Mouse (Mus musculus) limb, embryonic 12.5 days (tissue): ENCODE data around the gene Tbxa2r. TPM values are rescaled to one million over a fixed set of nuclear protein-coding genes. Genes with fewer than 3 reads are reported as not detected.

Experiments
- ATAC-seq: fragments of 200-750 bp; cut with Nextera tagmentation; 2 replicates; pipeline ENCODE4 v1.8.0; 2017; ENCODE audit warnings: low read depth, moderate TSS enrichment; ENCODE audit not compliant: insufficient number of reproducible peaks, insufficient read depth, low FRiP score, low TSS enrichment
- H3K27ac ChIP-seq: fragments of 300-500 bp; sonication (generic); 2 replicates; pipeline ENCODE4 v1.5.1; 2016; ENCODE audit warnings: mild to moderate bottlenecking, moderate library complexity
- H3K27me3 ChIP-seq: fragments of 300-500 bp; sonication (generic); 2 replicates; pipeline ENCODE4 v1.6.1; 2016; ENCODE audit warnings: mild to moderate bottlenecking, moderate library complexity
- H3K36me3 ChIP-seq: fragments of 300-500 bp; sonication (generic); 2 replicates; pipeline ENCODE4 v1.6.1; 2016; ENCODE audit warnings: mild to moderate bottlenecking, moderate library complexity
- H3K4me1 ChIP-seq: fragments of 300-500 bp; sonication (generic); replicated peaks from 2 replicates; pipeline ENCODE4 v1.6.1; 2016
- H3K4me2 ChIP-seq: fragments of 300-500 bp; sonication (generic); 2 replicates; pipeline ENCODE4 v1.6.1; 2016; ENCODE audit warnings: mild to moderate bottlenecking, moderate library complexity
- H3K4me3 ChIP-seq: fragments of 300-500 bp; sonication (generic); replicated peaks from 2 replicates; pipeline ENCODE4 v1.5.1; 2016; ENCODE audit warnings: mild to moderate bottlenecking
- H3K9ac ChIP-seq: fragments of 300-500 bp; sonication (generic); replicated peaks from 2 replicates; pipeline ENCODE4 v1.6.1; 2016; ENCODE audit warnings: mild to moderate bottlenecking, moderate library complexity
- H3K9me3 ChIP-seq: fragments of 300-500 bp; sonication (generic); 2 replicates; pipeline ENCODE4 v1.6.1; 2016; ENCODE audit warnings: mild to moderate bottlenecking, moderate library complexity
- WGBS: fragments of 180-500 bp; shearing (Covaris S2); methylation state at CpG from one replicate; pipeline ENCODE4 v1.1.7; 2016; 5-methylcytosine and 5-hydroxymethylcytosine counted together
- polyA plus RNA-seq: library from polyadenylated mRNA; unstranded; fragments of >200 nt; fragmentation: Nextera tagmentation; extraction: Ambion mirVana; gene quantifications from 2 replicates; pipeline ENCODE4 v1.2.1, GENCODE M21; 2016

Gene Tbxa2r
- polyA plus RNA-seq, 1 experiment from 2014 or later = 2.2 TPM

DNA sequence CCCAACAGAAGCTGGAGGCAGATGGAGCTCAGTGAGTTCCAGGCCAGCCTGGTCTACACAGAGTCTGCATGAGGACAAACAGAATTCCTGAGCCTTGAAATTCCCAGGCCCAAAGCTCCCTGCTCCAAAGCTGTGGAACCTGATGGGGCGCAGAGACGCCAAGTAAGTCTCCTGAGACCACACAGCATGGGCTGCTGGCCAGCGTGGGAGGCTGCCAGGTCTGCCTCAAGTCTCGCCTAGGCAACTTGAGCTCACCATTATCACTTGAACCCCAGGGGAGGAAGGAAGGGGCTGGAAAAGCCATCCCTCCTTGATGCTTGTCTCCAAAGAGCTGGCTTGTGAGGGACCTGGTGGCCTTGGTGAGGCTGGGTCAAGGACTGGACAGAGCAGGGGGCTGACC is 1.5 kb downstream of the Tbxa2r start:
- Histone ChIP-seq H3K4me1 (peaks cover 23% of the 10 kb centered on the region), H3K4me3 (no peak overlapping the region), H3K27ac (peak overlapping the region; percentile 74), H3K27me3 (peaks cover 35% of the 10 kb centered on the region), H3K4me2 (no peak overlapping the region), H3K9ac (peak overlapping the region; percentile 24), H3K9me3 (no peaks in the 10 kb centered on the region), H3K36me3 (peaks cover 24% of the 10 kb centered on the region)
- 65% methylated on average over 4 of the region's 4 CpGs for WGBS
- no peak for ATAC-seq

DNA sequence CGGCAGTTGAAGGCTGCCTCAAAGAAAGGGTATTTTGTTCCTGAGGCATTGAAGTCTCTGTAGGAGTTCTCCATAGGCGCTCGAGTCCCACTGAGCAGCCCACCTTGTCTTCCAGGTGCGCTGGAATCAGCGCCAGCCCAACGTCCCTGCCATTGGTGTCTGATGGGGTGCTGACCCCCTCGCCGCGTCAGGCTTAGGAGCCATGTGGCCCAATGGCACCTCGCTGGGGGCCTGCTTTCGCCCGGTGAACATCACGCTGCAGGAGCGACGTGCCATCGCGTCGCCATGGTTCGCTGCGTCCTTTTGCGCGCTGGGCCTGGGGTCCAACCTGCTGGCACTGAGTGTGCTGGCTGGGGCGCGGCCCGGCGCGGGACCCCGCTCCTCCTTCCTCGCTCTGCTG is 3.7 kb downstream of the Tbxa2r start:
- Histone ChIP-seq H3K9me3 (no peaks in the 10 kb centered on the region), H3K4me2 (peak overlapping the region; percentile 41), H3K27ac (no peak overlapping the region), H3K4me3 (peak overlapping the region; percentile 24), H3K9ac (no peak overlapping the region), H3K27me3 (peaks cover 54% of the 10 kb centered on the region), H3K36me3 (peaks cover 1% of the 10 kb centered on the region), H3K4me1 (peaks cover 37% of the 10 kb centered on the region)
- WGBS = 18% methylated on average over 29 of the region's 29 CpGs
- ATAC-seq = no peak

DNA sequence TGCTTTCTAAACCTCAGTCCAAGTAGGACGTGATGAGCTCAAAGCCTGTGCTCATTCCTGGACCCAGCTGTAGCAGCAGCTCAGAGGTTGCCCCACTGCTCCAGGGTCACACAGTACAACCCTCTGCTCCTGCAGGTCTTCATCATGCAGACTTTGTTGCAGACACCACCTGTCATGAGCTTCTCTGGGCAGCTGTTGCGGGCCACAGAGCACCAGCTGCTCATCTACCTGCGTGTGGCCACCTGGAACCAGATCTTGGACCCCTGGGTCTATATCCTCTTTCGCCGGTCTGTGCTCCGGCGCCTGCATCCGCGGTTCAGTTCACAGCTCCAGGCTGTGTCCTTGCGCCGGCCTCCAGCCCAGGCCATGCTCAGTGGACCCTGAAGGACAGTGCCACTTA is 5.8 kb downstream of the Tbxa2r start:
- H3K9me3 ChIP-seq = no peaks in the 10 kb centered on the region
- no peak overlapping the region for H3K9ac ChIP-seq
- peaks cover 28% of the 10 kb centered on the region for H3K4me1 ChIP-seq
- no peak overlapping the region for H3K4me2 ChIP-seq
- H3K27me3 ChIP-seq = peaks cover 70% of the 10 kb centered on the region
- no peak overlapping the region for H3K27ac ChIP-seq
- H3K36me3 ChIP-seq = no peaks in the 10 kb centered on the region
- WGBS = 65% methylated on average over 11 of the region's 11 CpGs
- no peak for ATAC-seq
- H3K4me3 ChIP-seq = no peak overlapping the region

DNA sequence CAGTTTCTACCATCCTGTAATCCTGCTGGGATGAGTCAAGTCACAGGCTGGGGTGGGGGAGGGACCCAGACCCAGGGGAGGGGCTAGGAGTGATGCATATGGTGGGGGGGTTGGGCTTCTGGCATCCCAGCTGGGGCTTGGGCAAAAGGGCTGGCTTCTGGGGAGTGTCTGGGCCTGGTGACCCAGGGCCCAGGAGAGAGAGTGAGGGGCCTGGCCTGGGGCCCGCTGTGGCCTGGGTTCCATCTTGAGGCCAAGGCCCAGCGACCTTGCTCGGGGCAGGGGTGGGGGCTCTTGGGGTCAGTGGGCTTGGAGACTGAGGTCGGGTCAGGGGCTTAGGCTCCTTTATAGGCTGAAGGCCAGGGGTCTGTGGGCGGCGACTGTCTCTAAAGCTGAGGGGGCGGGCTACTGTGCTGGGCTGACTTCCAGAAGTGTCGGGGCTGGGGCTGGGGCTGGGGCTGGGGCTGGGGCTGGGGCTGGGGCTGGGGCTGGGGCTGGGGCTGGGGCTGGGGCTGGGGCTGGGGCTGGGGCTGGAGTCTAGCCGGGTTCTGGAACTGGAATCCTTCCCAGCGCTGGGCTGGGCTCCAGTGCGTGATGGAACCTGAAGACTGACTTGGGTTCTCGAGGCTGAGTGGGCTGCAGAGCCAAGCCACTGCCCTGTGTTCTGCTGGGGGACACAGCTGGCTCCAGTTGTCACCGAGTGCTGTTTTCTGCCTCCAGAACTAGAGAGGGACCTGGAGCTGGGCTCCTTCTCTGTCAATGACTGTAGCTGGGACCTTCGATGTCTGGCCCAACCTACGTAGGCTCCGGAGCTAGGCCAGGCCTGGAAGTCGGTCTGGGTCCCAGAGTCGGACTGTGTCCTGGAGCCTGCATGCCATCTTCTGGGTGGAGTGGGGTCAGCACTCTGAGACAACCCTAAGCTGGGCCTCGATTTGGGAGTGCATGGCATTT is 7.1 kb downstream of the Tbxa2r start:
- no peak overlapping the region for H3K4me3 ChIP-seq
- no peaks in the 10 kb centered on the region for H3K36me3 ChIP-seq
- peak overlapping the region; percentile 64 for H3K27ac ChIP-seq
- H3K9ac ChIP-seq = peak overlapping the region; percentile 28; the same call in 1 of the 2 replicates
- peak; percentile 33 for ATAC-seq
- H3K27me3 ChIP-seq = peaks cover 74% of the 10 kb centered on the region
- WGBS = 39% methylated on average over 19 of the region's 19 CpGs
- H3K4me2 ChIP-seq = peak overlapping the region; percentile 22
- H3K9me3 ChIP-seq = no peaks in the 10 kb centered on the region
- H3K4me1 ChIP-seq = peaks cover 21% of the 10 kb centered on the region

DNA sequence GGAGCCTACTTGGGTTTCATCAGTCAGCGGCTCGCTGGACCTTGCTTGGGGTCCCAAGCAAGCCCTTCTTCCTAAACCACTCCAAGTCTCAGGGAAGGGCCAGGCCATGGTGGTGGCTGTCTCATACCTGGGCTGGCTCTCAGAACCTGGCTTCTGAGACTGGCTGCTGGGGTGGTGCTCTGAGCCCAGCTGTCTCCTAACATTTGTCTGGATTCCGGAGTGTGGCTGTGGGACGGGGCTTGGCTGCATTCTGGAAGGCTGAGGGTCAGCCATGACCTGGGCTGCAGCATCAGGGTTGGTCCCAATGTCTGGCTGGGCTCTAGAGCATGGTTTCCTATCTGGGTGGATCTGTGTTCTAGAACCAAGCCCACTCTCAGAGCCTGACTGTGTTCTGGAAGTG is 8.0 kb downstream of the Tbxa2r start:
- Histone ChIP-seq H3K9ac (no peak overlapping the region), H3K4me3 (no peak overlapping the region), H3K36me3 (no peaks in the 10 kb centered on the region), H3K9me3 (no peaks in the 10 kb centered on the region), H3K27ac (no peak overlapping the region), H3K4me1 (peaks cover 21% of the 10 kb centered on the region), H3K4me2 (no peak overlapping the region), H3K27me3 (peaks cover 80% of the 10 kb centered on the region)
- 88% methylated on average over 4 of the region's 4 CpGs for WGBS
- no peak for ATAC-seq

DNA sequence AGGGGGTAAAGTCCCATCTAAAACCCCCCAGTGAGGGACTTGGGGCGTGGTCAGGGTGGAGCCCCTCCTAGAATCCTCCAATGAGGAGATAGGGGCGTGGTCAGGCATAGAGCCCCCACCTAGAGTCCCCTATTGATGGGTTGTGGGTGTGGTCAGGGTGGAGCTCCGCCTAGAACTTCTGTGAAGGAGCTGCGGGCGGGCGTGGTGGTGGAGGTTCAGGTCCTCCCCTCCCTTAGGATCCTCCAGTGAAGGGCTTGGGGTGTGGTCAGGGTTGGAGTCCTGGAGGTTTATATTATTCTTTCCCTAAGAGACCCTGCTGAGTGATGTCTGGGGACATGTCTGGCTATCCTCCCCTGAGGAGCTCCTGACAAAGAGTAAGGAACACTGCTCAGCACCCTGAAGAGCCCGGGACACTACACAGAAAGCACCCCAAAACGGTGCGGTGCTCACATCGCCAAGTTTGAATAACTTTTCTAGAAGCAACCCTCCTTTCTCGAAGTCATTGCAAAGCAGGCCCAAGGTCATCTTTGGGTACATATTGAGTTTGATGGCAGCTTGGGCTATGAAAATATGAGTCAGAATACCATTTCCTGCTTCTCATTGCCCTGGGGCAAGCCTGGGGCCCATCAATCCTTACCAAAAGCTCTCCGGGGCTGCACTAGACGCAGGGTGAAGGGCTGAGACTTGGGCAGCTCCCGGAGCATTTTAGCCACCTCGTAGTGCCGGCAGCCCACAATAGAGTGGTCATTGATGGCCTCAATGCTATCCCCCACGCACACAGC is 12.2 kb downstream of the Tbxa2r start:
- Histone ChIP-seq H3K4me3 (no peak overlapping the region), H3K4me2 (no peak overlapping the region), H3K9me3 (no peaks in the 10 kb centered on the region), H3K9ac (no peak overlapping the region), H3K27me3 (peaks cover 88% of the 10 kb centered on the region), H3K4me1 (peaks cover 15% of the 10 kb centered on the region), H3K36me3 (peaks cover 7% of the 10 kb centered on the region), H3K27ac (no peak overlapping the region)
- no peak for ATAC-seq
- WGBS = 39% methylated on average over 17 of the region's 17 CpGs

DNA sequence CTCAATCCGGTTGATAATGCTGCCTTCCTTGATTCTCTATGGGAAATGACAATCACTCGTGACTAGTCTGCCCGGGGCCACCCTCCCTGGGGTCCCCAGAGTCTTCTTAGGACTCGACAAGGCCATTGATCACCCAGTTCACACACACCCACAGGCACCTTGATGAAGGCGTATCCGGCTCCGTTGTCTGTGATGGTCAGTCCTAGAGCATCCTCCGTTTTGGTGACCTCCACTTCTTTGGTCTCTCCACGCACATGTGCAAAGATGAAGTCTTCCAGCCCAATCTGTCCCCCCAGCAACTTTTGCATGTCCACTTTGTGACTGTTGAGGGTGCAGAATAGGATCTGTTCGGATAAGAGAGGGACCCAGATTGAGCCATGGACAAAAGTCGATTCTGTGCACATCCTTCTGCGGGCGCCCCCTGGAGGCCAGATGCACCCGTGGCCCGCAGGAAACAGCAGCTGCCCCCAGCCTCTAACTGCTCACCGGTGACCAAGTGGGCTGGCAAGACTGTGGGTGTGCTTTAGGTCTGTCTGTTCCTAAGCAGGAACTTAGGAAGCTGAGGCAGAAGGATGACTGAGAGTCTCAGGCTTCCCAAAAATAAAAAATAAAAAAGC is 12.9 kb downstream of the Tbxa2r start:
- H3K9ac ChIP-seq = no peak overlapping the region
- H3K27me3 ChIP-seq = peaks cover 88% of the 10 kb centered on the region
- H3K27ac ChIP-seq = no peak overlapping the region
- ATAC-seq = no peak
- H3K4me1 ChIP-seq = peaks cover 13% of the 10 kb centered on the region
- no peak overlapping the region for H3K4me2 ChIP-seq
- H3K4me3 ChIP-seq = no peak overlapping the region
- no peaks in the 10 kb centered on the region for H3K9me3 ChIP-seq
- peaks cover 11% of the 10 kb centered on the region for H3K36me3 ChIP-seq
- 36% methylated on average over 16 of the region's 16 CpGs for WGBS

DNA sequence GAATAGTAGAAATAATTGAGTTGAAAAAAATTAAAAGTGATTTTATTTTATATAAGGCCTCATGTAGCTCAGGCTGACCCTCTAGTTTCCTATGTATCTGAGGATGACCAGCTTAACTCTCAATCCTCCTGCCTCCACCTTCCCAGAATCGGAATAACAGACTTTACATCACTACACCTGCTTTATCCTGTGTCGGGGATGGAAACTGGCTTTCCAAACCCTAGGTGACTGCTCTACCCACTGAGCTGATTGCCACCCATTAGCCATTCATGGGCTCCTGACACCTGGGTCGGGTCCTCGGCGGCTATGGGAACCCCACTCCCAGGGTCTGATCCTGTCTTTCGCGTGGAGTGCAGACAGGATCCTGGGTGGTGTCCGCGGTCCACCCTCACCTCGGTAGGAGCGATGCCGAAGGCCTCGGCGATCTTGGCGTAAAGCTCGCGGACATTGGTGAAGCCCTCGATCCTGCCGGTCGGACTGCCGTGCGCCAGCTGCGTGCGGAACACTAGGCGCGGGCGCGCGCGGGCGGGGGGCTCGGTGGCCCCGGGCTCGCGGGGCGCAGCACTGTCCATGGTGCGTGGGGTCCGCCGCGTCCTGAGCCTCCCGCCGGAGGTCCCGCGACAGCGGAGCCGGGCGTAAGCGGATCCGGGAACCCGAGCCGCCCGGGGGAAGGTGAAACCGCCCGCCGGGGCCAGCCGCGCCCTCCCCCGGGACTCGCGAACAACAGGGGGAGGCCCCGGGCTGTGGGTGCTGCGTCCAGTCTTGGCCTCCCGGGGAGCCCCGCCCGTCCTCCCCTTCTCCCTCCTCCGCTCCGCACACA is 14.4 kb downstream of the Tbxa2r start, which contains the start of gene Gipc3:
Gipc3 (minus strand) TSS at position 581 of the 820 bp plus-strand sequence.
- Histone ChIP-seq H3K4me1 (peaks cover 27% of the 10 kb centered on the region), H3K27me3 (peaks cover 87% of the 10 kb centered on the region), H3K36me3 (peaks cover 18% of the 10 kb centered on the region), H3K4me2 (peak within 1 kb of the TSS; percentile 74), H3K9ac (peak within 1 kb of the TSS; percentile 57), H3K27ac (no peak within 1 kb of the TSS), H3K9me3 (no peaks in the 10 kb centered on the region), H3K4me3 (peak within 1 kb of the TSS; percentile 48)
- ATAC-seq = no peak
- 4% methylated on average over 64 of the region's 67 CpGs for WGBS

DNA sequence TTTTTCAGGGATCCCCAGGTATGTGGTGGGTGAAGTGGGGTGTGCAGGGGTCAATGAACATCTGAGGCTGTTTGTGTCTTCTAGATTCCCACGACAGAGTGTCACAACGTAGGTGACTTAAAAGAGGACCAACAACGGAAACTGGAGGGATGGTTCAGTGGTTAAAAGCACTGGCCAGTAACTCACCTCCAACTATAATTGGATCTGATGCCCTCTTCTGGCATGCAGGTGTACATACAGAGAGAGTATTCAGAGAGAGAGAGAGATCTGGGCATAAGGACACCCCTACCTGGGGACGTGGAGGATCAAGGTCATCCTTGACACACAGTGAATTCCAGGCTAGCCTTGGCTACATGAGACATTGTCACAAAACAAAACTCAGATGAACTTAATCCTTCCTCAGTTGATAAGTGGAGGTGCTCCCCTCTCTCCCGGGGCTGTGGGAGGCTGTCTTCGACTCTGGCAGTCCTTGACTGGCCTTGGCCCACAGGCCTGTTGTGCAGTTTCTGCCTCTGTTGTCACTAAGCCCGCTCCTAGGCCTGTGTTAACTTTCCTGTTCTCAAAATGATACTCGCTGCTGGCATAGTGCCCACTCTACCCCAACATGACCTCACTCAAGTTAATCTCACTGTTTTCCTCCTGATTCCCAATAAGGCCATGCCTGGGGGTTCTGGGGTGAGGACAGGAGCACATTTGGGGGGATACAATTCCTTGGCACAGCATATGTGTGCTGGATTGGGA is 16.1 kb downstream of the Tbxa2r start:
- 56% methylated on average over 8 of the region's 8 CpGs for WGBS
- Histone ChIP-seq H3K27ac (no peak overlapping the region), H3K4me2 (no peak overlapping the region), H3K4me3 (no peak overlapping the region), H3K9ac (no peak overlapping the region), H3K27me3 (peaks cover 78% of the 10 kb centered on the region), H3K4me1 (peaks cover 40% of the 10 kb centered on the region), H3K9me3 (no peaks in the 10 kb centered on the region), H3K36me3 (peaks cover 30% of the 10 kb centered on the region)
- no peak for ATAC-seq

DNA sequence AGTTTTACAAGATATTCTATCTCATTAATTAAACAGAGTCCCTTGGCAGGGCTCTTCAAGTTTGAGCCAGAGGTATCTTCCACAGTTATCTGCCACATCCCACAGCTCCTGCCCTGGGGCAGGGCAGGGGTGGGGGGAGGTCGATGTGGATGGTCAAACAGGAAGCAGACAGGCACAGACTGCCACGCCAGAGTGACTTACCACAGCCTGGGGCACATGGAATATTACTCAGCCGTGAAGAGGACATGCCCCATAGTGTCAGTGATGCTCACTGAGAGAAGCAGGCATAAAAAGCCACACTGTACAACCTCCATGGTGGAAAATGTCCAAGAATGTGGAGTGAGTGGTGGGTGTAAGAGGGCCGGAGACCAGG is 16.6 kb downstream of the Tbxa2r start:
- H3K36me3 ChIP-seq = peaks cover 30% of the 10 kb centered on the region
- no peak for ATAC-seq
- peaks cover 42% of the 10 kb centered on the region for H3K4me1 ChIP-seq
- H3K4me2 ChIP-seq = no peak overlapping the region
- H3K27me3 ChIP-seq = peaks cover 75% of the 10 kb centered on the region
- no peak overlapping the region for H3K9ac ChIP-seq
- H3K4me3 ChIP-seq = no peak overlapping the region
- H3K27ac ChIP-seq = no peak overlapping the region
- no peaks in the 10 kb centered on the region for H3K9me3 ChIP-seq
- WGBS = 77% methylated on average over 4 of the region's 4 CpGs
